Mouse (Mus musculus): ENCODE measurements around the gene Mrpl33. TPM values are rescaled to one million over a fixed set of nuclear protein-coding genes. Genes with fewer than 3 reads are reported as not detected.
"Not testable (repeated sequence)": the region's sequence is repeated elsewhere in the genome, so short reads cannot be mapped to it uniquely, and the experiment has no call there.

Gene Mrpl33
- polyA plus RNA-seq, 1 experiment from 2014 or later, result 179 TPM

- Histone ChIP-seq H3K27me3 (ENCODE audit: control insufficient read depth, insufficient read depth, low read length) (no peaks in the 10 kb centered on the region), H3K27ac (replicated peaks; ENCODE audit: low read depth, low read length) (no peak overlapping the region), H3K4me2 (ENCODE audit: low read length) (no peak overlapping the region), H3K9ac (replicated peaks; ENCODE audit: low read length) (no peak overlapping the region), H3K4me1 (ENCODE audit: control insufficient read depth, insufficient read depth, low read length) (no peaks in the 10 kb centered on the region), H3K4me3 (replicated peaks; ENCODE audit: low read depth, low read length) (no peak overlapping the region), H3K36me3 (ENCODE audit: control insufficient read depth, insufficient read depth, low read length) (peaks cover 41% of the 10 kb centered on the region), H3K9me3 (ENCODE audit: control insufficient read depth, low read length) (no peaks in the 10 kb centered on the region)
- 98% methylated on average over 3 of the region's 3 CpGs for WGBS
- no peak for ATAC-seq (ENCODE audit: low FRiP score, low TSS enrichment)
- DNase-seq, result no peak
Observed at GRCm38 (mm10) chr5:31620326-31620725, 23.6 kb downstream of the Mrpl33 start.

- H3K4me2 ChIP-seq (ENCODE audit: low read length), result no peak overlapping the region
- no peak for ATAC-seq (ENCODE audit: low FRiP score, low TSS enrichment)
- H3K27ac ChIP-seq (replicated peaks; ENCODE audit: low read depth, low read length), result no peak overlapping the region
- H3K4me1 ChIP-seq (ENCODE audit: control insufficient read depth, insufficient read depth, low read length), result no peaks in the 10 kb centered on the region
- no peaks in the 10 kb centered on the region for H3K9me3 ChIP-seq (ENCODE audit: control insufficient read depth, low read length)
- H3K4me3 ChIP-seq (replicated peaks; ENCODE audit: low read depth, low read length), result no peak overlapping the region
- H3K36me3 ChIP-seq (ENCODE audit: control insufficient read depth, insufficient read depth, low read length), result 0 out of 2 replicates have a peak, but pooled peaks cover 7% of the 10 kb centered on the region
- no peak overlapping the region for H3K9ac ChIP-seq (replicated peaks; ENCODE audit: low read length)
- no peak for DNase-seq
- WGBS, result 38% methylated on average over 3 of the region's 3 CpGs
- H3K27me3 ChIP-seq (ENCODE audit: control insufficient read depth, insufficient read depth, low read length), result no peaks in the 10 kb centered on the region
Observed at GRCm38 (mm10) chr5:31627117-31627516, 30.4 kb downstream of the Mrpl33 start.

DNA sequence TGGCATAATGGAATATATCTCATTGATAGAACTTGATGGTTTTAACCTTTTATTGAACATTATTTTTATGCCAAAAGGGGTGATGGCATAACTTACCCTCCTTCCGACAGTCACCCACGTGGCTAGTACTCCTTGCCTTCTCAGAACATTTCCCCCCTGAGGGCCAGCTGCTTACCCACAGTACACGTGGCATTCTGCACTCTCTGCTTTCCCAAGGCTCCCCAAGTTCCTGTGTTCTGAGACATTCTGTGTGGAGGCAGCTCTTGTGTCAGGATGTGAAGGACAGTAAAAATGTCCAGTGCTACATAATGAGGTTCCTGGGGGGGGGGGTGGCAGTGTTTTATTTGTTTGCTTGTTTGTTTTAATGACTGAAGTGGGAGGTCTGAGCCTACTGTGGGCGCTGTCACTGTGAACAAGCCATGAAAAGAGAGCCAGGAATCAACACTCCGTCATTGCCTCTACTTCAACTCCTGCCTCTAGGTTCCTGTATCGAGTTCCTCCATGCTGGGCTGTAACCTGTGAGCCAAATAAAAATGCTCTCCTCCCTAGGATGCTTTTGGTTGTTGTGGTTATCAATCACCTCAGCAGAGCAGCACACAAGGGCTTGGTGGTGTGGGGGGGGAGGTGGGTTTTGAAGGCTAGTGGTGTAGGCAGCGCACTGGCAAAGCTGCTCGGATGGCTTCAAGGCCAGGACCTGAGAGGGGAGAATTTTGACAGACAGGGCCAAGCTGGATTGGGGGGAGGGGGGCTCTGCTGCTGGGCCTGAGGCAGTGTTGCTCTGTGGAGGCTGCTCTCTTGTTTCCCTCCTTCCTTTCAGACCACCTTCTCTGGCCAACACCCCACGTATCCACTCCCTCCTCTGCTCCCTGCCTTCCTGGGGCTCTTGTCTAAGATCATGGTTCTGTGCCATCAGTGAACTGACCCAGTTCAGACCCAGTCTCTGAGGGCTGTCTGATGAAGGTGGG, 31.1 kb downstream of the Mrpl33 start:
- H3K27me3 ChIP-seq (ENCODE audit: control insufficient read depth, insufficient read depth, low read length), result no peaks in the 10 kb centered on the region
- no peak overlapping the region for H3K9ac ChIP-seq (replicated peaks; ENCODE audit: low read length)
- 0 out of 2 replicates have a peak, but pooled peaks cover 3% of the 10 kb centered on the region for H3K36me3 ChIP-seq (ENCODE audit: control insufficient read depth, insufficient read depth, low read length)
- no peak for DNase-seq
- no peak overlapping the region for H3K4me3 ChIP-seq (replicated peaks; ENCODE audit: low read depth, low read length)
- no peak for ATAC-seq (ENCODE audit: low FRiP score, low TSS enrichment)
- H3K9me3 ChIP-seq (ENCODE audit: control insufficient read depth, low read length), result no peaks in the 10 kb centered on the region
- H3K27ac ChIP-seq (replicated peaks; ENCODE audit: low read depth, low read length), result no peak overlapping the region
- H3K4me2 ChIP-seq (ENCODE audit: low read length), result no peak overlapping the region
- WGBS, result 81% methylated on average over 9 of the region's 9 CpGs
- no peaks in the 10 kb centered on the region for H3K4me1 ChIP-seq (ENCODE audit: control insufficient read depth, insufficient read depth, low read length)

- no peaks in the 10 kb centered on the region for H3K27me3 ChIP-seq (ENCODE audit: control insufficient read depth, insufficient read depth, low read length)
- H3K36me3 ChIP-seq (ENCODE audit: control insufficient read depth, insufficient read depth, low read length), result 0 out of 2 replicates have a peak, but pooled peaks cover 3% of the 10 kb centered on the region
- H3K9ac ChIP-seq (replicated peaks; ENCODE audit: low read length), result no peak overlapping the region
- no peaks in the 10 kb centered on the region for H3K4me1 ChIP-seq (ENCODE audit: control insufficient read depth, insufficient read depth, low read length)
- WGBS, result 89% methylated on average over 8 of the region's 8 CpGs
- no peak for ATAC-seq (ENCODE audit: low FRiP score, low TSS enrichment)
- H3K27ac ChIP-seq (replicated peaks; ENCODE audit: low read depth, low read length), result no peak overlapping the region
- H3K9me3 ChIP-seq (ENCODE audit: control insufficient read depth, low read length), result no peaks in the 10 kb centered on the region
- DNase-seq, result no peak
- no peak overlapping the region for H3K4me2 ChIP-seq (ENCODE audit: low read length)
- no peak overlapping the region for H3K4me3 ChIP-seq (replicated peaks; ENCODE audit: low read depth, low read length)
Observed at GRCm38 (mm10) chr5:31628555-31628954, 31.8 kb downstream of the Mrpl33 start.

- Histone ChIP-seq H3K36me3 (ENCODE audit: control insufficient read depth, insufficient read depth, low read length) (0 out of 2 replicates have a peak, but pooled peaks cover 3% of the 10 kb centered on the region), H3K4me1 (ENCODE audit: control insufficient read depth, insufficient read depth, low read length) (no peaks in the 10 kb centered on the region), H3K4me3 (replicated peaks; ENCODE audit: low read depth, low read length) (no peak overlapping the region), H3K27me3 (ENCODE audit: control insufficient read depth, insufficient read depth, low read length) (no peaks in the 10 kb centered on the region), H3K27ac (replicated peaks; ENCODE audit: low read depth, low read length) (no peak overlapping the region), H3K9ac (replicated peaks; ENCODE audit: low read length) (no peak overlapping the region), H3K9me3 (ENCODE audit: control insufficient read depth, low read length) (no peaks in the 10 kb centered on the region), H3K4me2 (ENCODE audit: low read length) (no peak overlapping the region)
- ATAC-seq (ENCODE audit: low FRiP score, low TSS enrichment) (no peak), DNase-seq (no peak)
- WGBS, result 72% methylated on average over 5 of the region's 5 CpGs
Observed at GRCm38 (mm10) chr5:31630064-31630463, 33.3 kb downstream of the Mrpl33 start.

DNA sequence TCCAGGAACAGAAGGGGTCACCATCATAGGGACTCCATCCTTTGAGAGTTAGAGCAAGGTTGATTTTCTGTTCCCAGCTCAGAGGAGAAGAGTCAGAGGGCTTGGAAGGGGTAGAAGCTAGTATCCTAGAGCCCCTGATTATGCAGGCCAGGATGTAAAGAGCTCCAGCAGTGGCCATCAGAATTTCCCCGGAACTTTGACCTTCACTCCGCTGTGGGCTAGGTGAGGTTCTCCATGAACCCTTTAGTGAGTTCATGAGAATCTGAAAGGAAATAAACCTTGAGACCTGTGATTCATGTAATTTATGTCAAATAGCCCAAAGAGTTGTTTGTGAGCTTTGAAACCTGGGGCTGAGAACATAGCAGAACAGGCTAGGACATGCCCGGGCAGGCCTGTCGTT, 34.4 kb downstream of the Mrpl33 start:
- H3K27ac ChIP-seq (replicated peaks; ENCODE audit: low read depth, low read length); H3K4me1 ChIP-seq (ENCODE audit: control insufficient read depth, insufficient read depth, low read length); DNase-seq; H3K36me3 ChIP-seq (ENCODE audit: control insufficient read depth, insufficient read depth, low read length); H3K27me3 ChIP-seq (ENCODE audit: control insufficient read depth, insufficient read depth, low read length); H3K4me2 ChIP-seq (ENCODE audit: low read length); H3K4me3 ChIP-seq (replicated peaks; ENCODE audit: low read depth, low read length); H3K9ac ChIP-seq (replicated peaks; ENCODE audit: low read length); ATAC-seq (ENCODE audit: low FRiP score, low TSS enrichment); H3K9me3 ChIP-seq (ENCODE audit: control insufficient read depth, low read length): not testable (repeated sequence)
- WGBS, result 95% methylated on average over 4 of the region's 4 CpGs

GRCm38 (mm10) chr5:31634161-31634560, 37.4 kb downstream of the Mrpl33 start:
- ATAC-seq (ENCODE audit: low FRiP score, low TSS enrichment), result no peak
- H3K4me2 ChIP-seq (ENCODE audit: low read length), result no peak overlapping the region
- WGBS, result 64% methylated on average over 4 of the region's 4 CpGs
- no peak overlapping the region for H3K9ac ChIP-seq (replicated peaks; ENCODE audit: low read length)
- no peaks in the 10 kb centered on the region for H3K36me3 ChIP-seq (ENCODE audit: control insufficient read depth, insufficient read depth, low read length)
- H3K27ac ChIP-seq (replicated peaks; ENCODE audit: low read depth, low read length), result no peak overlapping the region
- H3K27me3 ChIP-seq (ENCODE audit: control insufficient read depth, insufficient read depth, low read length), result no peaks in the 10 kb centered on the region
- H3K4me3 ChIP-seq (replicated peaks; ENCODE audit: low read depth, low read length), result no peak overlapping the region
- DNase-seq, result no peak
- H3K4me1 ChIP-seq (ENCODE audit: control insufficient read depth, insufficient read depth, low read length), result 0 out of 2 replicates have a peak, but pooled peaks cover 4% of the 10 kb centered on the region
- no peaks in the 10 kb centered on the region for H3K9me3 ChIP-seq (ENCODE audit: control insufficient read depth, low read length)

DNA sequence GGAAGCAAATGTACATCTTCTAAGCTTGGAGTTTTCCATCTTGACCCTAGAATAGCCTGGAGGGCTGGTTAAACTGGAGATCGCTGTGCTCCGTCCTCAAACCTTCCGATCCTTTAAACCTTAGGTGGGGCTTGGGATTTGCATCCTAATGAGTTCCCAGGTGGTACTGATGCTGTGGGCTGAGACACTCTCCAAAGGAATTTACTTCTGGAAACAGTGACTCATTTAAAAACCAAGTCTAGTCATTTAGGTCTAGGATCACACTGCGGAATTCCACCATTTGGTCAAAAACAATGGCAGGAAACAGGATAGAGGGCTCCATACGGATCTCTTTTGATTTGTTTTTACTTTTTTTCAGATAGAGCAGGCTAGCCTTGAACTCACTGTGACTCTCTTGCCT, 37.9 kb downstream of the Mrpl33 start:
- Histone ChIP-seq H3K9ac (replicated peaks; ENCODE audit: low read length) (no peak overlapping the region), H3K36me3 (ENCODE audit: control insufficient read depth, insufficient read depth, low read length) (no peaks in the 10 kb centered on the region), H3K9me3 (ENCODE audit: control insufficient read depth, low read length) (no peaks in the 10 kb centered on the region), H3K27me3 (ENCODE audit: control insufficient read depth, insufficient read depth, low read length) (no peaks in the 10 kb centered on the region), H3K27ac (replicated peaks; ENCODE audit: low read depth, low read length) (no peak overlapping the region), H3K4me2 (ENCODE audit: low read length) (no peak overlapping the region), H3K4me1 (ENCODE audit: control insufficient read depth, insufficient read depth, low read length) (0 out of 2 replicates have a peak, but pooled peaks cover 4% of the 10 kb centered on the region), H3K4me3 (replicated peaks; ENCODE audit: low read depth, low read length) (no peak overlapping the region)
- 46% methylated on average over 5 of the region's 5 CpGs for WGBS
- ATAC-seq (ENCODE audit: low FRiP score, low TSS enrichment) (no peak), DNase-seq (no peak)

Measured in midbrain, embryonic 14.5 days (tissue).